Mouse (Mus musculus) CH12.LX (cell line): Measurements from ENCODE around the gene Rabggta.

Source experiments
- CTCF ChIP-seq, 2 experiments: IDR thresholded peaks in 1 of 2; conservative IDR thresholded peaks in 1 of 2; 2 replicates each; pipeline ENCODE4 v1.5.1; 2011 to 2012; ENCODE audit warnings: low read depth in 2 of 2, low read length in 2 of 2, improper control_type of control experiment in 1 of 2, inconsistent platforms in 1 of 2, mild to moderate bottlenecking in 1 of 2, moderate library complexity in 1 of 2
- ELF1 ChIP-seq: IDR thresholded peaks from 2 replicates; pipeline ENCODE4 v1.6.1; 2014; ENCODE audit warnings: low read depth, mild to moderate bottlenecking, inconsistent platforms, low read length, improper control_type of control experiment
- POLR2A ChIP-seq: IDR thresholded peaks from 2 replicates; pipeline ENCODE4 v1.6.1; 2011; ENCODE audit warnings: low read depth, mild to moderate bottlenecking, improper control_type of control experiment, low read length
- POLR2AphosphoS2 ChIP-seq: IDR thresholded peaks from 2 replicates; pipeline ENCODE4 v1.6.1; 2011; ENCODE audit warnings: low read depth, low read length, improper control_type of control experiment
- TBP ChIP-seq: conservative IDR thresholded peaks from 2 replicates; pipeline ENCODE4 v1.6.1; 2011; ENCODE audit warnings: low read depth, low read length, improper control_type of control experiment

DNA sequence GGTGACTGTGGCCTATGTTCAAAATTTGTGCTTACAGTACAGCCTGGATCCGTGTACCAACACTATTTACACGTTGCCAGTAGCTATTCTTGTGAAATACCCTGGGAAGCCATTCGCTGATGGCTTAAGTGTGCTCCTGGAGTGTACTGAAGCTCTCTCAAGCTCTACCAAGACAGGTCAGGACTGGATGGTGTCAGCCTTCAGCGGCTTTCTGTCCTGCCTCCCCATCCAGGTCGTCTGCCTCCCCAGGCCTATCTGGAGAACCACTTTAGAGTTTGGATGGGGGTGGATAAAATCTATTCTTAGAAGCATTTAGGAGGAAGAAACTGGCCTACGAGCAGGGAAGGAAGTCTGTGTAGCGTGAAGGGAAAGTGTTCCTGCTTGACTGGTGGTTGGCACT is 41.1 kb upstream of the Rabggta start:
- TF ChIP-seq POLR2A (no peak), CTCF (conservative IDR thresholded peaks at IDR 0.05 in 1 of 2, IDR thresholded peaks at IDR 0.05 in 1 of 2; ENCODE audit: low read depth in 2 of 2, low read length in 2 of 2) (no peak), ELF1 (no peak), POLR2AphosphoS2 (no peak), TBP (no peak)
